Mouse (Mus musculus) kidney, adult 8-10 months (tissue): ENCODE measurements at regions not wholly inside any gene's neighbourhood (a gene's known extent, or its start where the extent isn't known, plus 50 kb on each side); places are given as distances from the start of the nearest gene placed in this dataset.
"Not testable (repeated sequence)": the region's sequence is repeated elsewhere in the genome, so short reads cannot be mapped to it uniquely, and the experiment has no call there.

ENCODE experiments used
- DNase-seq, 2 experiments: peaks; one replicate each; pipeline ENCODE4 v3.0.0; 2022

DNA sequence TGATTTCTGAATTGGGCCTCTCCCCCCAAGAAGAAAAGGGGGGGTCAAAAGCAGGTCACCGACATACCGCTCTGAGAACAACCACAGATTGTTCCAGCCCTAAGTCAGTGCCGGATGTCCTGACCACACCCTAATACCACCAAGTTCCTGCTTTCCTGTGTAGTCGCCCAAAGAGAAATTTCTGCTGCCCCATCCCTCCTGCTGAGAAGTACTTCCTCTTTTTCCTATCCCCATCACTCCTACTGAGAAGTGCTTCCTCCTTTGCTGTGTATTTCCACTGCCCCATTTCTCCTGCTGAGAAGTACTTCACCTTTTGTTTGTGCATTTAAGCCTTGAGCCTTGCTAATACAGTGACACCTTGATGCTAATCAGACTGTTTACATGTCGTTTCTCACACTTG lies 1160.4 kb downstream of the A830018L16Rik start:
- DNase-seq, result no peak

DNA sequence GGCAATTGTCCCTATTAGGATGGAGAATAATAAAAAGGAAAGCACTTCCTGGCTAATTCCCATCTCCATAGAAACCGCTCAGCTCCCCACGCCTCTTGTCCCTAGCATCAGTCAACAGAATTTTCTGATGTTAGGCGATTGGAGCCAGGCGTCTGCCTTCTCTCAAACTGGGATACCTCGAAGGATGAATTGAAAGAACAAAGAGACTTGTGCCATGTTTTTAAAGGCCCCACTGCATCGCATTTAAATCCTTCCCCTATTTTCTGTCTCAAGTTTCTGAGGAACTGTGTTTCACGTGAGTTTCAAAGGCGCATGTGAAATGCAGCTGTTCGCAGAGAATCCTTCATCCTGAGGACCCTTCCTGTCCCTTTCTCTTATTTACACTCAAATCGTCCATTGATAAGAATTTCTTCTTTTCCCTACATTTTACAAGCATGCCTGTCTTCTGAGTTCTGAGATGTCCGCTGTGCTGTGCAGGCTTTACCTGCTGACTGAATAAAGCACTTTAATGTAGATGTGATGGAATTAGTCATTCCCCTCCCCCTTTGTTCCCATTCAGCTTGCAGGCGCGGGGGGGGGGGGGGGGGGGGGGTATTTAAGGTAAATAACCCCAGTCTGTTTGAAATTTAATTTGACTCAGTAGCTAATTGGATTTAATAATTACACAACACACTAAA lies 1163.3 kb downstream of the A830018L16Rik start:
- DNase-seq, result no peak

DNA sequence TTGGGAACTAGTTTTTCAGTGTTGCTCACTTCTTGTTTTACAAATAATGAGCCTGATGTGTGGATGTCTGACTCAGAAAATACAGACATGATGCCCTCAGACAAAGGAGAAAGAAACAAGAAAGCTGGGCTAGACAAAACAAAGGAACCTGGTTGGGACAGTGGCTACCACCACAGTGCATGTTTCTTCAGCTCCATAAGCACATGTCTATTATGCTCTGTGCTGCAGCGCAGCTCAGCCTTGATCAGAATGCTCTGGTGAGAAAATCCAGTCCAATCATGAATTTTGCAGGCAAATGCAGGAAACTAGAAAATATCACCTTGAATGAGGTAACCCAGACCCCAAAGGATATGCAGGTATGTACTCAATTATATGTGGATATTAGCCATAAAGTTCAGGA lies 1164.1 kb downstream of the A830018L16Rik start:
- DNase-seq, result no peak

DNA sequence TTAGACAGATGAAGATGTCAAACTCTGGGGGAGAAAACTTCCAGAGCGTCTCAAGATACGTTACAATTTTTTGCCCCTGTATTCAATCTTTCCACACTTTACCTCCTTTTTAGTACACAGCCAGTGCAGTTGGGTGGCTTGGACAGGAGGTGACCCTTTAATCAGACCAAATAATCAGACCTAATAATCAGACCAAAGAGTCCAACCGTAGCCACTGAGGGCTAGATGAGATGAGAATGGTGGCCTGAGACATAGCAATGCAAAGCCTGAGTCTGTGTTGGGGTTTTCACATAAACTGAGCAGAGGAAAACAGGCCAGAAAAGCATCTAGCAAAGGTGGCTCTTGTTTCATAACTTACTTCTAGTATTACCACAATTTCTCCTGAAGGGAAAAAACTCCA lies 1169.1 kb downstream of the A830018L16Rik start:
- DNase-seq, result no peak

DNA sequence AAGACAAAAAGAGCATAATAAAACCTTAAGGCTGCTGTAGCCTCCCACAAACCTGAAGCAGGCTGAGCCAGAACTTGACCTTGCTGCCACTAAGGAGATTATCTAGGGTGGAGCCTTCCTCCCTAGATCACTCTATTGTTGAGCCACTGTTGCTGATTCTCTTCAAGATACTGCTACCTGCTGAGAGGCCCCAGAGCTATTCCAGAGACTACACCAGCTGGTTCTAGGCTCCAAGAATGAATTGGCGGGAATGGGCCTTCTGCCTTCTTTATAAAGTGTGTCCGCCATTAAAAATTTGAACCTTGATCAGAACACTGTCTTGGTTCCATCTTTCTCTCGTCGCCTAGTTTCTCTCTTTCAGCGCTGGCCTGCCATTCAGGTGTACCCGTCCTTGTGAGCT lies 1173.1 kb downstream of the A830018L16Rik start:
- not testable (repeated sequence) for DNase-seq

DNA sequence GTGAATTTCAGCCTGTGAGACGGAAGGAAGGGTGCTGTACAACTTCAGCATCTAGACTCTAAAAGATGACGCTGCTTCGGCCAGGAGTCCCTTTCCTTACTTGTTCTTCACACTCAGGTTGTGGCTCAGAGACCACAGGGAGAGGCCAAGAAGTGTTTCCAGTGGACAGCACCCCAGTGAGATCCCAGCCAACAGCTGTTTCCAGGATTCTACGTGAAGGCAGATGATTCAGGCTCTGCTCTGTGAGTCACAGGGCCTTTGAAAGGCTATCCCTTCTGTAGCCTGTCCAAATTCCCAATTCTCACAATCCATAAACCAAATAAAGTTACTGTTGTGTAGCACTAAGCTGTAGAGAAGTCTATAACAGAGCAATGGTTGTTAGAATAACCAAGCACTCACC lies 1198.2 kb downstream of the A830018L16Rik start:
- DNase-seq, result no peak

DNA sequence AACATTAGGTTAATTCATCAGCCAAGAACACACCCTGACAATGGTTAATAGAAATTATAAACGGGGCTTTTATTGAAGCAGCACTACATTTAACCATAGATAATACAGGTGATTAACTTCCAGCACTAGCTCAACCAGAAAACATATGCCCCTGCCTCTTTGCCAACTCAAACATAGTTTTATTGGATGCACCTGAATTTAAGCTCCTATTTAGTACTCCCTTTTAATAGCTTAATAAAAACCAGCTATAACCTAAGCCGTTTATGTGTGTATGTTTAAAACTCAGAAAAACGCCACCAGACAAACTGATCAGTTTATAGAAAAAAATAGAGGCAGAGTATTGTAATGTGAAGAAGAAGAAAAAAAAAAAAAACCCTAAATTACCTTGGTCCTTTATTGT lies 1201.4 kb downstream of the A830018L16Rik start:
- no peak for DNase-seq

DNA sequence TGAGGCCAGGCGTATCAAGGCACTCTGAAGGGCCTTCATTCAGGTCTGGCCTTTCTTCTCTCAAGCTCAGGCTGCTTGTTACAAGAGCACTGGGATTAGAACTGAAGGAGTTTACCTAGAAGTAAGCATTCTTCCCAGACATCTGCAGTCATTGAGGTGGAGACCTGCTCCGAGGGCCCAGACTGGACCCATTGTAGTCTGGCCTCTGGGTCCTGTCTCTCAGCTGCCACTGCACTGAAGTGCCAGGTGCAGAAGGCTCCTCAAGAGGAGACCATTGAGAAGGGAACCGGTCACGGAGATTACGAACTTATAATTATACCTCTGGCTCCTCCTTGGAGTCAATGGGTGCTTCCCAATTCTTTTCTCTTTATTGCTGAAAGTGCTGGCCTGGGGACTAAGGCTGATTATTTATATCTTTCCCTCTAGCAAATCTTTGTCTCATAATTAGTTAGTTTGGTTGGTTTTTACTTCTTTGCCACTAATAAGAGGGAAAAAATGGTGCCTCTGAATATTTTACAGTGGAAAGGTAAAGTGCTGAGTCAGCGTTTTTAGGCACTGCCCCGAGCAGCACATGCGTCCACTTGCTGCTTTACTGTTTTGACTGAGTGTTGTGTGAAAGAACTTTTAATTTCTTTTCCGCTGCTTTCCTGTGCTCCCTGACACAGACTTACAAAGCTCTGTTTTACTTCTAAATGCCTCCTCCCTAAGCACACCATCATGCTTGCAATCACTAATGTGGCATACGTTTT lies 1202.0 kb downstream of the A830018L16Rik start:
- DNase-seq, result no peak

DNA sequence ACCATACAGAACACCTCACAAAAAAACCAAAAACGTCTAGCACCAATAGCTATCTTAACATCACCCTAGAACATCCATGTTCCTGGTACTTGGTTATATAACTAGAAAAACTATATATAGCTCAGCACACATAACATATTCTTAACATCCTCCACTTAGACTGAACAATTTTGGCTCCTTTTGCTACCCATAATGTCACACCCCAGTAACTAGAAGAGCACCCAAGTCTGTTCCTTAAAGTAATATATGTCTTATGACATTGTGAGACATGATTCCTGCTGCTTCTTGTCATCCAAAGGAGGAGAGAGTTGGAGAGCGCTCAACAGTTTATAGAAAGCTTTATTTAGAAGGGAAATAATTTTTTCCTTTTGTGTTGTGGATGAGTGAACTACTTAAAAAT lies 1206.1 kb downstream of the A830018L16Rik start:
- DNase-seq, result no peak

DNA sequence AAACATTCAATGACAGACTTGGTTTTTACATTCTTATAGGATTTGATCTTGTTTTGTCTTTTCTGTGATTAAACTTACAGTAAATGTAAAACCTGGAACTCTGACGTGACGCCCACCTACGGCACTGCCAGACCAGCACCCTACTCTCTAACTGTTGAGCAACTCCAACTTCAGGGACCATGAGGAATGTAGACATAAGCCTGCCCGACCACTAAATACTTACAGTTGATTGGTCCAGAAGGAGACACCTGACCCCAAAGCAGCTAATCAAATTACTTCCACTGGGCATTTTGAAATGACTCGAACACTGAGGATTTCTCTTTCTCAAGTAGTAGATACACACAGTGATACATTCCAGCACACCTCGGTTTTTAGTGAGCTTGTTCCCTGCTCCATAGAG lies 1206.9 kb downstream of the A830018L16Rik start:
- no peak for DNase-seq

DNA sequence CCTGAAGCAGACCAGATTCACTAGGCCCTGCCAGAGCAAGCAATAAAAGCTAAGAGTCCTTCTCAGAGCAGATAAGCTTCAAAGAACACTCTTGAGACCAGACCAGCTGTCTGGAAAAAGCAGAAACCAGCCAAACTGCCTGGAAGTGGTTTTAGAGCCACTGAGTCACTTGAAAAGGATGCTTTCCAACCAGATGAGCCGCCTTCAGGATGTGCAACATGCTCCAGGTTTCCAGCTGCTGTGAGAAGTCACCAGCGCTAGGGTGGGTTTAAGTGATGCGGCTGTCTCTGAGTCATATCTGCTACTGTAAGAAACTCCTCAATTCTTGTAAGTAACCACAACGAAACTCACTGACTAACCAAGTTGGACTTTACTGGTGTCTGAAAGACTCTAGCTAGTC lies 1209.3 kb downstream of the A830018L16Rik start:
- DNase-seq, result no peak

DNA sequence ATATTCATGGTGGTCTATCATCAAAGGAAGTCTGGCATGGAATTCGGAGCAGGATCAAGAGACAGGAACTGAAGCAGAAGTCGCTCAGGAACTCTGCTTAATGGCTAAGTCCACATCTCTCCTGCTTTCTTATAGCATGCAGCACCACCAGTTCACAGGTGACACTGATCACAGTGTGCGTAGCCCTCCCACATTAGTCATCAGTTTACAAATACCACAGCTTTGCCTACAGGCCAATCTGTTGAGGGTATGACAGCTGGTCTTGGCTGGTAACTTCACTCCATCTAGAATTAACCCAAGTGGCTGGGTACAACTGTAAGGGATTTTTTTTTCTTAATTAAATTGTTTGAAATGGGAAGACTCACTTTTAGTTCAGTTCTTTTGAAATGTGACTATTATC lies 1219.1 kb downstream of the A830018L16Rik start:
- no peak for DNase-seq

DNA sequence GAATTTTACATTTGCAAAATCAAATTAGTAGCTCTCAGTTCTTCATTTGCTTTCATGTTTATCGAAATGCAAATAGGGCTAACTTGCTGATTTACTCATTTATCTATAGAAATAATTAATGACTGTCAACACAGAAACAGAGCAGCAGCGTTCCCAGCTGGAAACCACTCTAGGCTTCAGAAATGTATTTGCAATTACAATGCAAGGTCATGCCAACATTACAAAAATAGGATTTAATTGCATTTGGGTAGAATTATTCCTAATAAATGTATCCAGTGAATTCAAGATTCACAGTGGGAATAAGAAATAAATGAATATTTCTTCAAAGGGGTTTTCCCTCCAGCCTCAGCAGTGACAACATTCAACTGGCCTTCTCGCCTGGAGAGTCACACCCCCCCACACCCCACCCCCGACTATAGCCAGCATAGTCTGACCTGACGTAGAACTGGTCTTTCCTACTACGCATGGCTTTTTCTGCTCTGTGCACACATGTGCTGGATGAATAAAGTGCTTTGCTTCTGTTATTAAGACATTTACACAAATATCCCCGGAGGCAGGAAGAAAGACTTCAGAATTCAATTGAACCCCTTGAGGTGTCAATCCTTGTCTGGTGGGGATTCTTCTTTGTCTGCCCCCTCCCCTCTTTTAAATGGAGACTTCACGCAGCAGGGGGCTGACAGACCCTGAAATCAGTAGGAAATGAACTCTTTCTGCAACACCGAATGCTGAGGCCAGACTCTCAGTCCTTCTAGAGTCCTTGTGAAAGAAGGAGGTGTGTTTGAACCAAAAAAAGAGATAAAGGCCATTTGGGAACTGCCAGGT lies 1222.6 kb downstream of the A830018L16Rik start:
- no peak for DNase-seq

DNA sequence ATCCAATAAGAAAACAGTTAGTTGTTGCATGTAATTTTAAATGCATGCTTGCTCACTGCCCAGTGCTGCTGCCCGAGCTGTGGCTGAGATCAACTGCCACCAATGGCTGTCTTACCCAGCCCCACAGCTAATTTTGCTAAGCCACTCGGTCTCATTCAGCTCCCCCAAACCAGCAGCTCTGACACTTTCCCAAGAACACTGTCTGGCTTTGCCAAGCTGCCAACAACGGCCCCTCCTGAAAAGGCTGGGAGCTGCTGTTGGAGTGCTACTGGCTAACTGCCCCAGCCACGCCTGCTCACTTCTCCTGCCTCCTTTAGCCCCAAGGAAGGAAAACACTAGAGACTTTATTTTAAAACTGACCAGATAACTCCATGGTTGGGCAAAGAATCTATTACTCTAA lies 1227.1 kb downstream of the A830018L16Rik start:
- DNase-seq, result no peak
